Mouse (Mus musculus) brain, embryonic 18.5 days (tissue): ENCODE measurements around the gene Ppbp.
"Not testable (repeated sequence)": the region's sequence is repeated elsewhere in the genome, so short reads cannot be mapped to it uniquely, and the experiment has no call there.

ENCODE experiments used
- DNase-seq: peaks from one replicate; pipeline ENCODE4 v3.0.0-alpha.2; 2012; ENCODE audit warnings: low read depth, low spot score

The Ppbp gene

DNA sequence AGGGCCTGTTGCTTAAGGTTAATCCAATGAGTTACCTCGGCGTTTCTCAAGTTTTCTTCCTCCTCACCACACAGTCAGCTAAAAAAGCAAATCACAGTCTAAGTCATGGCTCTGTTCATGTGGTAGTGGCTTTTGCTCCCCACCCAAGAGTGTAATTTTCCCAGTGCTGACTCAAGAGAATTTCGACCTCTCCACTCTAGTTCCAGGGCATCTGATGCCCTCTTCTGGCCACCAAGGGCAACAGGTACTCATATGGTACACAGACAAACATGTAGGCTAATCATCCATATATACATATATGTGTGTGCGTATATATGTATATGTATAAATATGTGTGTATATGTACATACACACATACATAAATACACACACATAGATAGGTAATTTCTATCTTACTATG is 19.8 kb downstream of the Ppbp start:
- DNase-seq: no peak

DNA sequence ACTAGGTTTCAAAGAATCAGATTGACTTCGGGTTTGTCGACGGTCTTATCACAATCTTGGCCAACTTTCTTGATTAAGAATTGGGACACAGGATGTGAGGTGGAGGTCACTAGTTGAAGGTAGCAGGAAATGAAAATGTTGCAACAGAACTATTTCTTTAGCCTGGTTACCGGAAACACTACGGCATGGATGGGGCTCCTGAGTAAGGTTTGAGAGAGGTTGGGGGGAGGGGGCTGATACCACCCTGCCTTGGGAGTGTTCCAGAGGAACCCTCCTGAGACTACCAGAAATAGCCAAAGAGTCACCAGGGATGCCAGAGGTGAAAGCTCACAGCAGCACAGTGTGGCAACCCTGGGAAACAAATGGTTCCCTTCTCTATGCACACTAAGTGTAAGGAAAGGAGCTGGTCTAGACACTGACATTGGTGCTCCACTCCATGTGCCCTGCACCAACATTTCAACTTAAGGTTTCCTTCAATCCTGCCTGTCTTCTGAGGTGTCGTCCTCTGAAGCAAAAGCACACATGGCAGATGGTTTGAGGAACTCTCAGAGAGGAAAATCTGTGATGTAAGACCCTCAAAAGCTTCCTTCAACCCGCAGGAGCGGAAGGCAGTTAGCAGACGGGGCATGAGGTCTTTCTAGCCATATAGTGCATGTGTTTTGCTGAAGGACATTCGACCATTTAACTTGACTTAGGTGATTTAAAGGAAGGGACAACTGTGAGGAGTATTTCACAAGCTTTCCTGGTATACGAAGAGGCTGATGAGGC is 21.2 kb downstream of the Ppbp start:
- no peak for DNase-seq

DNA sequence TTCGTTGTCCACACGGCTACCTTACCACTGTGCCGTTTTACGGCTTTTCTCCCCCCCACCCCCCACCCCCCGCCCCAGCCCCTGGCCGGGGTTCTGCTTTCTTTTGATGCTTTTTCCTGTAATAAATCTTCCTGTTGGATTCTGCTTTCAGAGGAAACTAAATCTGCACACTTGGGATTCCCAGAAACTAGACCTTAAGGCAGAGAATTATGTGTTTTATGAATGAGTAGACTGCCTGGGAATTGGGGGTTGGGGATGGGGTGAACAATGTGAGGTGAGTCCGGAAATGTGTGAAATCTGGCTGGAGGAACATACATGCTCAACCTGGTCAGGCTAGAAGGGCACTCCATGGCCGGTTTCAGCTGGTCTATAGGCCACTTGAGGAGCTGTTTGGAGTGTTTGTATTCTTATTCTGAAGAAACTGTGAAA is 21.8 kb downstream of the Ppbp start:
- no peak for DNase-seq

DNA sequence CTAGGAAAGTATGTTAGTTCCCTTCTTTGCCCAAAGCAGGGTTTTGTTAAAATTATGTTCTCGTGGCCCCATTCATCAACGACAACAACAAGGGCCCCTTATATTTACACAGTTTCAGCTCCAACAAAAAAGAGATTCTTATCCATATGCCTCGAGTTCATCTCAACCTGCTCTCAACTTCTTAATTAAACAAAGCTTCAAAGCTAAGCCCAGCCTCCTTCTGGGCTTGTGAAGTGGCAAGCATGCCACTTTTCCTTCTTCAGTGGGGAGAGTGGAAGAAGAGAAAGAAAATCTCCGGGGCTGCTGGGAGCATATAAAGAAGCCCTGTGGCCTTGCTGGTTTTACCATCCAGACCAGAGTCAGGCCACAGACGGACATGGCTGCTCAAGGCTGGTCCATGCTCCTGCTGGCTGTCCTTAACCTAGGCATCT is 25.9 kb downstream of the Ppbp start, which contains the start of gene Cxcl15:
Gene Cxcl15 (plus strand): TSS at position 340 of the 431 bp plus-strand sequence.
- DNase-seq: no peak

DNA sequence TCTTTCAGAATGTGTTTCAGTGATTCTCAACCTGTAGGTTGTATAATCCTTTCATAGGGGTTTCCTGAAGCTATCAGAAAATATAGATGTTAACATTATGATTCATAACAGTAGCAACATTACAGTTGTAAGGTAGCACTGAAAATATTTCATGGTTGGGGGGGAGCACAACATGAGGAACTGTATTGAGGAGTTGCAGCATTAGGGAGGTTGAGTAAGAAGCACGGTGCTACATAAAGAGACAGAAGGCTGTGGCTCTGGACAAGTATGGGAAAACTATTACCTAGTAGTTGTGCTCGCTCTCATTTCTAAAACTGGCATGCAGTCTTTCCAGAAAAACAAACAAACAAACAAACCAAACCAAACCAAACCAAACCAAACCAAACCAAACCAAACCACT is 27.1 kb downstream of the Ppbp start:
- not testable (repeated sequence) for DNase-seq

DNA sequence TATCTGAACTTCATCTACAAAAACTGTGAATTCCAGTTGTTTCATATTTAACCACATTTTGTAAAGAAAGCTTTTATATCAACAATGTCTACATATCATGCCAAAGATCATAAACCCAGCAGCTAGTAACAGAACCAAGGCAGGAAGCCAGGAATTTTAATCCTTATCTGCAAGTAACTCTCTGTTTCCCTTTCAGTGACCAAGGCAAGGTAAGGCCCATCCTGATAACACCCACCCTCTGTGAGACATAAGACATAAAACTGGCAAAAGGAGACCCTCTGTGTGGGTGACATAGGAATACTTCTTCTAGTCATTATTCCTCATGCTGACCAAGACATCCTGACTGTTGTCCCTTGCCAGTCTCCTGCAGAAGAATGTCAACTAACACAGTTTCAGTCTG is 36.3 kb downstream of the Ppbp start:
- no peak for DNase-seq

DNA sequence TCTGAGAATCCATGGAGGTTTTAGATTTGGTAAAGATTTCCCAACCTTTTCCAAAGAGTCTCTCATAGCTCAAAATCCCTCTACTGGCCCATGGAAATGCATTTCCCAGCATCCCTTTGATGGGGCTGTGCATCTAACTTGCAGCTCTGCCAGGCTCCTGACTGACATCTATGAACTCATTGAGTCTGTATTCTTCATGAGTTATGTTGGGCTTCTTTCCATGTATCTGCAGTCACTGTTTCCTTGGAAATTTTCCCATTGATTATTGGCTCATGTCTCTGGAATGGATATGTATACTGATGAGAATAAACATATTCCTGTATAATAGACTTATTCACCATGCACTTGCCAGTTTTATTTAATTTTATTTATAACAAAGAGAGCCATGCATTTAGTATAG is 37.7 kb downstream of the Ppbp start:
- DNase-seq: no peak

DNA sequence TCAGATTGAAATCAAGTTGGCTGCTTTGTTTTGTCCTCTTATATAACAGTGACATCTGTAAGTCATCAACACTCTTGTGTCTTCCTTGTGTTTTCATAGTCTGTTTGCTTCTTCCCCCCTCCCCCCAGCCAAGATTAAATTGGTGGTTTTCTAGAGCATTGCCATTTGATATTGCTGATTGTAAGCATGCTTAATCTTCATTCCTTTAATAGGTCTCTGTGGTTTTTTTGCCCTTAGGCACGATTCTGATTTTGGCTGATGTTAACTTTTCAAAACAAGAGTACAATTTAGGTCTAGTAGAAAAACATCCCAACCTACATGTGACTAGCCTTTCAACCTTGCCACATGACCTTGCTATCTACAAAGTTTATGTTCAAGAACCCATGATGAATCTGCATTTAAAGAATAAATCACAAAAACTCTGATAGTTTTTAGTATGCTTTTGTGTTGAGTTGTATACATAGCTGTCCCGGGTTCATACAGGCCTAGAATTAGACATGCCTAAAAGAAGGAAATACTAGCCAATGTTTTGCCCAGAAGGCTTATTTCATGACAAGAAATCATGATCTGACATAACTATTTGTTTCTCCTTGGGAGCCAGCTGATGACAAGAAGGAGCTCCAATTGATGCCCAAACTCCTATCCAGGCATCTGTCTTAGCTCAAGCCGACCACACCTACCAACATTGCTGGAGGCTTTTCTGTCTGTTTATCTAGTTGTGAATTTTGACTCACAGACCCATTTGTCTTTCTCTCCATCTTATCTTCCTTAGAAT is 39.0 kb downstream of the Ppbp start:
- no peak for DNase-seq
